Mouse (Mus musculus) CH12.LX (cell line): ENCODE data around the gene Pphln1. TPM values are rescaled to one million over a fixed set of nuclear protein-coding genes. Genes with fewer than 3 reads are reported as not detected.

ENCODE experiments used
- DNase-seq: peaks from one replicate; pipeline ENCODE4 v3.0.0-alpha.2; 2013; ENCODE audit errors: extremely low read depth
- H3K27ac ChIP-seq: 2 replicates; pipeline ENCODE4 v1.5.1; 2012; ENCODE audit warnings: low read depth, mild to moderate bottlenecking, control low read depth, moderate library complexity; ENCODE audit not compliant: insufficient read depth
- H3K27me3 ChIP-seq: replicated peaks from 2 replicates; pipeline ENCODE3; 2012; ENCODE audit warnings: inconsistent platforms
- H3K36me3 ChIP-seq, 2 experiments: replicated peaks in 1 of 2; 2 replicates each; pipeline versions ENCODE3 to v1.6.1; 2012; ENCODE audit warnings: inconsistent platforms in 1 of 2, low read length in 1 of 2, mild to moderate bottlenecking in 1 of 2, mixed read lengths in 1 of 2, moderate library complexity in 1 of 2; ENCODE audit not compliant: control insufficient read depth in 1 of 2, insufficient read depth in 1 of 2
- H3K4me1 ChIP-seq, 2 experiments: 2 replicates each; pipeline ENCODE4 v1.6.1; 2012; ENCODE audit warnings: inconsistent platforms in 1 of 2, moderate library complexity in 1 of 2; ENCODE audit not compliant: insufficient read depth in 2 of 2, control insufficient read depth in 1 of 2
- H3K4me2 ChIP-seq: 2 replicates; pipeline ENCODE4 v1.6.1; 2012; ENCODE audit warnings: low read depth, mild to moderate bottlenecking, control low read depth; ENCODE audit not compliant: poor library complexity, insufficient read depth, severe bottlenecking
- H3K4me3 ChIP-seq, 3 experiments: fragments of 150-350 bp in 1 of 3; sonication (generic) in 1 of 3; replicated peaks in 1 of 3; 2 replicates each; pipeline versions ENCODE3 to v1.5.1; 2011 to 2012; ENCODE audit warnings: low read depth in 2 of 3, low read length in 2 of 3, mild to moderate bottlenecking in 2 of 3, moderate library complexity in 2 of 3, control low read depth in 1 of 3, improper control_type of control experiment in 1 of 3, inconsistent platforms in 1 of 3, mixed read lengths in 1 of 3; ENCODE audit not compliant: poor library complexity in 1 of 3
- H3K79me2 ChIP-seq: replicated peaks from 2 replicates; pipeline ENCODE4 v1.6.1; 2012; ENCODE audit warnings: mild to moderate bottlenecking, moderate library complexity; ENCODE audit not compliant: control insufficient read depth, poor library complexity, insufficient read depth, severe bottlenecking; ENCODE audit errors: extremely low read depth
- H3K9ac ChIP-seq: 2 replicates; pipeline ENCODE4 v1.6.1; 2012; ENCODE audit warnings: low read depth, mild to moderate bottlenecking, control low read depth, moderate library complexity; ENCODE audit not compliant: insufficient read depth
- H3K9me3 ChIP-seq: replicated peaks from 2 replicates; pipeline ENCODE3; 2012; ENCODE audit warnings: low read length, inconsistent platforms, mixed read lengths
- CHD1 ChIP-seq: IDR thresholded peaks from 2 replicates; pipeline ENCODE4 v1.6.1; 2012; ENCODE audit warnings: low read depth, low read length, improper control_type of control experiment, inconsistent platforms
- CHD2 ChIP-seq: IDR thresholded peaks from 2 replicates; pipeline ENCODE4 v1.6.1; 2011; ENCODE audit warnings: low read length, improper control_type of control experiment
- CTCF ChIP-seq, 2 experiments: IDR thresholded peaks in 1 of 2; conservative IDR thresholded peaks in 1 of 2; 2 replicates each; pipeline ENCODE4 v1.5.1; 2011 to 2012; ENCODE audit warnings: low read depth in 2 of 2, low read length in 2 of 2, improper control_type of control experiment in 1 of 2, inconsistent platforms in 1 of 2, mild to moderate bottlenecking in 1 of 2, moderate library complexity in 1 of 2
- E2F4 ChIP-seq: IDR thresholded peaks from 2 replicates; pipeline ENCODE4 v1.6.1; 2011; ENCODE audit warnings: low read depth, low read length, improper control_type of control experiment; ENCODE audit not compliant: insufficient replicate concordance
- ETS1 ChIP-seq: conservative IDR thresholded peaks from 2 replicates; pipeline ENCODE4 v1.6.1; 2012; ENCODE audit warnings: low read depth, mild to moderate bottlenecking, inconsistent platforms, low read length, improper control_type of control experiment, moderate library complexity
- GABPA ChIP-seq: IDR thresholded peaks from 2 replicates; pipeline ENCODE4 v1.6.1; 2012; ENCODE audit warnings: low read depth, low read length, improper control_type of control experiment, inconsistent platforms; ENCODE audit not compliant: insufficient replicate concordance
- IRF4 ChIP-seq: IDR thresholded peaks from 2 replicates; pipeline ENCODE4 v1.6.1; 2014; ENCODE audit warnings: low read depth, mild to moderate bottlenecking, inconsistent platforms, low read length, improper control_type of control experiment
- JUN ChIP-seq: IDR thresholded peaks from 2 replicates; pipeline ENCODE4 v1.6.1; 2011; ENCODE audit warnings: low read depth, mild to moderate bottlenecking, low read length, improper control_type of control experiment, moderate library complexity; ENCODE audit not compliant: insufficient read depth
- JUND ChIP-seq: conservative IDR thresholded peaks from 2 replicates; pipeline ENCODE4 v1.6.1; 2011; ENCODE audit warnings: low read depth, low read length, improper control_type of control experiment
- KAT2A ChIP-seq: IDR thresholded peaks from 2 replicates; pipeline ENCODE4 v1.6.1; 2012; ENCODE audit warnings: low read length, improper control_type of control experiment, inconsistent platforms; ENCODE audit not compliant: insufficient replicate concordance
- MAFK ChIP-seq: IDR thresholded peaks from 2 replicates; pipeline ENCODE4 v1.6.1; 2011; ENCODE audit warnings: low read length, improper control_type of control experiment; ENCODE audit not compliant: insufficient replicate concordance
- MAZ ChIP-seq: IDR thresholded peaks from 2 replicates; pipeline ENCODE4 v1.6.1; 2012; ENCODE audit warnings: low read depth, mild to moderate bottlenecking, inconsistent platforms, low read length, improper control_type of control experiment, moderate library complexity
- MEF2A ChIP-seq: IDR thresholded peaks from 2 replicates; pipeline ENCODE4 v1.6.1; 2014; ENCODE audit warnings: low read depth, mild to moderate bottlenecking, inconsistent platforms, low read length, improper control_type of control experiment, borderline replicate concordance
- MYC ChIP-seq: IDR thresholded peaks from 2 replicates; pipeline ENCODE4 v1.6.1; 2011; ENCODE audit warnings: low read depth, mild to moderate bottlenecking, improper control_type of control experiment, low read length
- POLR2A ChIP-seq: IDR thresholded peaks from 2 replicates; pipeline ENCODE4 v1.6.1; 2011; ENCODE audit warnings: low read depth, mild to moderate bottlenecking, improper control_type of control experiment, low read length
- POLR2AphosphoS2 ChIP-seq: IDR thresholded peaks from 2 replicates; pipeline ENCODE4 v1.6.1; 2011; ENCODE audit warnings: low read depth, low read length, improper control_type of control experiment
- RCOR1 ChIP-seq: conservative IDR thresholded peaks from 2 replicates; pipeline ENCODE4 v1.6.1; 2012; ENCODE audit warnings: low read depth, mild to moderate bottlenecking, inconsistent platforms, low read length, improper control_type of control experiment
- SIN3A ChIP-seq: IDR thresholded peaks from 2 replicates; pipeline ENCODE4 v1.6.1; 2012; ENCODE audit warnings: low read length, improper control_type of control experiment, inconsistent platforms
- TBP ChIP-seq: conservative IDR thresholded peaks from 2 replicates; pipeline ENCODE4 v1.6.1; 2011; ENCODE audit warnings: low read depth, low read length, improper control_type of control experiment
- TCF12 ChIP-seq: IDR thresholded peaks from 2 replicates; pipeline ENCODE4 v1.6.1; 2014; ENCODE audit warnings: low read depth, mild to moderate bottlenecking, inconsistent platforms, low read length, improper control_type of control experiment
- UBTF ChIP-seq: IDR thresholded peaks from 2 replicates; pipeline ENCODE4 v1.6.1; 2012; ENCODE audit warnings: low read depth, mild to moderate bottlenecking, inconsistent platforms, low read length, improper control_type of control experiment, moderate library complexity
- USF1 ChIP-seq: IDR thresholded peaks from 2 replicates; pipeline ENCODE4 v1.6.1; 2014; ENCODE audit warnings: low read depth, mild to moderate bottlenecking, inconsistent platforms, low read length, improper control_type of control experiment
- USF2 ChIP-seq: conservative IDR thresholded peaks from 2 replicates; pipeline ENCODE4 v1.6.1; 2011; ENCODE audit warnings: low read depth, low read length, improper control_type of control experiment
- ZC3H11A ChIP-seq: IDR thresholded peaks from 2 replicates; pipeline ENCODE4 v1.6.1; 2012; ENCODE audit warnings: low read depth, mild to moderate bottlenecking, inconsistent platforms, low read length, improper control_type of control experiment
- ZNF384 ChIP-seq: IDR thresholded peaks from 2 replicates; pipeline ENCODE4 v1.6.1; 2012; ENCODE audit warnings: low read depth, low read length, improper control_type of control experiment, inconsistent platforms
- dilution Hi-C: fragments of 300-500 bp; cut with MboI; formaldehyde crosslinking; loops from 2 replicates; pipeline ENCODE4 v1.14.3; 2020; ENCODE audit warnings: low sequenced_read_pairs; ENCODE audit not compliant: extremely low pct_unique_long_range_greater_than_20kb, extremely low pct_ligation_motif_present
- in situ Hi-C: fragments of 300-500 bp; cut with MboI; formaldehyde crosslinking; loops from 3 replicates; pipeline ENCODE4 v1.14.3; 2019; ENCODE audit warnings: low sequenced_read_pairs, low pct_ligation_motif_present, low pct_unique_long_range_greater_than_20kb, mixed read lengths
- polyA plus RNA-seq: library from polyadenylated mRNA; unstranded; fragments of >175 nt; gene quantifications from 2 replicates; pipeline ENCODE4 v1.2.1, GENCODE M21; 2012; ENCODE audit warnings: low read depth; ENCODE audit not compliant: insufficient read length
- total RNA-seq, 2 experiments: library from RNA; depleted of rRNA; stranded (reverse); fragments of 300-350 nt in 1 of 2; fragments of >200 nt in 1 of 2; gene quantifications; 2 replicates each; pipeline ENCODE4 v1.2.3; 2012 to 2014

Gene Pphln1
- total and polyA plus RNA-seq, 3 experiments: 22.9 to 63.9 (median 59.3) TPM

DNA sequence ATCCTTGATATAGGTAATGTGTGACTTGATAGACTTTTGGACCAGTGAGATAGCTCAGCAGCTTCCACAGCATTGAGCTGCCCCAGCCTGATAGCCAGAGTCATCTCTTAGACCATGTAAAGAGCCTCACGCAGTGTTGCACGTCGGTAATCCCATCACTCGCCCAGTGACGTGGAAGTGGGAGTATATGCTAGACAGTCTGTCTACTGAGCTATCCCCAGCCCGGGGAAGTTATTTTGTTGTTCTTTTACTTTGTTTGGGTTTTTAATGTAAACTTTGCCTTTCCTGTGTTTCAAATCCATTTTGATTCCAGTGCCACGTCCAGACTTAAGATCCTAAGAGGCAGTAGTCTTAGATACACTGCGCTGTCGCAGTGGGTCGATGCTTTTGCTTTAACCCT, 83.0 kb downstream of the Pphln1 start:
- TF ChIP-seq TCF12 (no peak), MEF2A (no peak), USF1 (no peak), JUN (no peak), ZC3H11A (no peak), POLR2A (no peak), SIN3A (no peak), GABPA (no peak), JUND (no peak), CTCF (conservative IDR thresholded peaks at IDR 0.05 in 1 of 2, IDR thresholded peaks at IDR 0.05 in 1 of 2; ENCODE audit: low read depth in 2 of 2, low read length in 2 of 2) (no peak), KAT2A (no peak), MAZ (no peak), CHD2 (no peak), CHD1 (no peak)
- Histone ChIP-seq H3K4me3 (no peak overlapping the region), H3K9ac (no peak overlapping the region), H3K27me3 (no peaks in the 10 kb centered on the region), H3K79me2 (no peaks in the 10 kb centered on the region), H3K4me1 (peaks cover 0 to 20% of the 10 kb centered on the region in 2 experiments; a peak in 2 of 4 replicates), H3K27ac (no peak overlapping the region), H3K9me3 (no peaks in the 10 kb centered on the region), H3K36me3 (peaks cover 4 to 62% of the 10 kb centered on the region in 2 experiments), H3K4me2 (no peak overlapping the region)
- in situ Hi-C loops: no loop called here
- no peak for DNase-seq
- dilution Hi-C loops: no loop called here

DNA sequence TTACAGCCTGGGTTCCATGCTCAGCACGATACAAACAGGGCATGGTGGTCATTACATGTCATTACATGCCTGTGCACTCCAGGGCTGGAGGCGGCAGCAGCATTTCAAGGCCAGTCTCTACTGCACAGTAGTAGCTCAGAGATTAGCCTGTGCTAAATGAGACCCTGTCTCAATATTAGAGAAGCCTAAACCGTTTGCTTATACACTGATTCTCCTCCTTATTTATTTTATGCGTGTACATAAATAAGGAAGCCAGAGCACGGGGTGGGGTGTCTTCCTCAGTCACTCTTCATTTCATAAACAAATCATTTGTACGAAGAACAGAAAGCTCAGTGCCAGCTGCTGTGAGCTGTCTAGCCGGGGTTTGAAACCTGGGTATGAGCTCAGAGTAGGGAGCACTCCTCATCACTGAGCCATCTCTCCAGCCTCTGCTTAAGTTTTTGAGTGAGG, 86.1 kb downstream of the Pphln1 start:
- Histone ChIP-seq H3K79me2 (no peaks in the 10 kb centered on the region), H3K36me3 (peaks cover 9 to 59% of the 10 kb centered on the region in 2 experiments), H3K4me2 (no peak overlapping the region), H3K27me3 (no peaks in the 10 kb centered on the region), H3K9ac (no peak overlapping the region), H3K4me1 (peaks cover 0 to 29% of the 10 kb centered on the region in 2 experiments; a peak in 2 of 4 replicates), H3K9me3 (no peaks in the 10 kb centered on the region), H3K4me3 (no peak overlapping the region), H3K27ac (no peak overlapping the region)
- in situ Hi-C loops (no loop called here), dilution Hi-C loops (no loop called here)
- no peak for TF ChIP-seq CTCF (conservative IDR thresholded peaks at IDR 0.05 in 1 of 2, IDR thresholded peaks at IDR 0.05 in 1 of 2; ENCODE audit: low read depth in 2 of 2, low read length in 2 of 2)
- no peak for TF ChIP-seq RCOR1
- no peak for TF ChIP-seq E2F4
- no peak for TF ChIP-seq TBP
- no peak for TF ChIP-seq MYC
- TF ChIP-seq USF2: no peak
- no peak for TF ChIP-seq CHD1
- TF ChIP-seq ZNF384: no peak
- TF ChIP-seq MAZ: no peak
- TF ChIP-seq IRF4: no peak
- no peak for TF ChIP-seq KAT2A
- no peak for TF ChIP-seq UBTF
- TF ChIP-seq MAFK: no peak
- TF ChIP-seq ETS1: no peak
- no peak for TF ChIP-seq GABPA
- TF ChIP-seq ZC3H11A: no peak
- no peak for TF ChIP-seq POLR2AphosphoS2
- peak; percentile 24 for DNase-seq
